Mouse (Mus musculus) heart, embryonic 12.5 days (tissue): ENCODE results near the gene Lct. TPM values are rescaled to one million over a fixed set of nuclear protein-coding genes. Genes with fewer than 3 reads are reported as not detected.
"Not testable (repeated sequence)": the region's sequence is repeated elsewhere in the genome, so short reads cannot be mapped to it uniquely, and the experiment has no call there.

Experiments used
- ATAC-seq: fragments of 200-750 bp; cut with Nextera tagmentation; 2 replicates; pipeline ENCODE4 v1.8.0; 2017; ENCODE audit warnings: moderate TSS enrichment, moderate library complexity; ENCODE audit not compliant: insufficient number of reproducible peaks, low FRiP score
- H3K27ac ChIP-seq: fragments of 300-500 bp; sonication (generic); 2 replicates; pipeline ENCODE4 v1.5.1; 2016; ENCODE audit warnings: mild to moderate bottlenecking, moderate library complexity; ENCODE audit not compliant: poor library complexity, severe bottlenecking
- H3K27me3 ChIP-seq: fragments of 300-500 bp; sonication (generic); replicated peaks from 2 replicates; pipeline ENCODE4 v1.6.1; 2016; ENCODE audit warnings: mild to moderate bottlenecking, moderate library complexity
- H3K36me3 ChIP-seq: fragments of 300-500 bp; sonication (generic); 2 replicates; pipeline ENCODE4 v1.6.1; 2016; ENCODE audit warnings: mild to moderate bottlenecking, moderate library complexity
- H3K4me1 ChIP-seq: fragments of 300-500 bp; sonication (generic); replicated peaks from 2 replicates; pipeline ENCODE4 v1.6.1; 2016; ENCODE audit warnings: mild to moderate bottlenecking
- H3K4me2 ChIP-seq: fragments of 300-500 bp; sonication (generic); 2 replicates; pipeline ENCODE4 v1.6.1; 2016; ENCODE audit warnings: mild to moderate bottlenecking, moderate library complexity
- H3K4me3 ChIP-seq: fragments of 300-500 bp; sonication (generic); 2 replicates; pipeline ENCODE4 v1.5.1; 2016; ENCODE audit warnings: mild to moderate bottlenecking
- H3K9ac ChIP-seq: fragments of 300-500 bp; sonication (generic); 2 replicates; pipeline ENCODE4 v1.6.1; 2016; ENCODE audit warnings: mild to moderate bottlenecking, moderate library complexity
- H3K9me3 ChIP-seq: fragments of 300-500 bp; sonication (generic); replicated peaks from 2 replicates; pipeline ENCODE4 v1.6.1; 2016; ENCODE audit warnings: mild to moderate bottlenecking, moderate library complexity
- WGBS: fragments of 180-500 bp; shearing (Covaris S2); methylation state at CpG from one replicate; pipeline ENCODE4 v1.1.7; 2016; 5-methylcytosine and 5-hydroxymethylcytosine counted together
- polyA plus RNA-seq: library from polyadenylated mRNA; unstranded; fragments of >200 nt; fragmentation: Nextera tagmentation; extraction: Ambion mirVana; gene quantifications from 2 replicates; pipeline ENCODE4 v1.2.1, GENCODE M21; 2016

The Lct gene
- polyA plus RNA-seq, 1 experiment from 2014 or later = 0.10 TPM

DNA sequence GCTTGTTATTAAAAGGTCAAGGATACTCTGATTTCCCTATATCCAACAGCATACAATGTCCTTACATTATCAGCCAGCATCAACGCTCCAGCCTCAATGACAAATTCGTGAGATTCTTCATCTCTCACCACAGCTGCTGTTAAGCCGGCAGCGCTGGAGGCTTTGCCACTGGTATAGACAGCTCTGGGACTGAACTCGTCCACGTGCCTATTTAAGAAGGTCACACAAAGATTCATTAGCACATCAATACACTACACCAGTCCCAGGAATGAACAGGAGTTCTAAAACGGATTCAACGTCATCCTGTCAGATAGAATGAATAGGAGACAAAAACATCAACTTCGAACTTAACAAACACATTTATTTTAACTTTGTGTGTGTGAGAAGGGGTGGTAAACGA is 16.1 kb upstream of the Lct start:
- Histone ChIP-seq H3K4me2 (no peak overlapping the region), H3K9ac (no peak overlapping the region), H3K27me3 (no peaks in the 10 kb centered on the region), H3K4me1 (no peaks in the 10 kb centered on the region), H3K4me3 (no peak overlapping the region), H3K36me3 (peaks cover 85% of the 10 kb centered on the region), H3K27ac (no peak overlapping the region), H3K9me3 (no peaks in the 10 kb centered on the region)
- 89% methylated on average over 10 of the region's 10 CpGs for WGBS
- ATAC-seq = no peak

DNA sequence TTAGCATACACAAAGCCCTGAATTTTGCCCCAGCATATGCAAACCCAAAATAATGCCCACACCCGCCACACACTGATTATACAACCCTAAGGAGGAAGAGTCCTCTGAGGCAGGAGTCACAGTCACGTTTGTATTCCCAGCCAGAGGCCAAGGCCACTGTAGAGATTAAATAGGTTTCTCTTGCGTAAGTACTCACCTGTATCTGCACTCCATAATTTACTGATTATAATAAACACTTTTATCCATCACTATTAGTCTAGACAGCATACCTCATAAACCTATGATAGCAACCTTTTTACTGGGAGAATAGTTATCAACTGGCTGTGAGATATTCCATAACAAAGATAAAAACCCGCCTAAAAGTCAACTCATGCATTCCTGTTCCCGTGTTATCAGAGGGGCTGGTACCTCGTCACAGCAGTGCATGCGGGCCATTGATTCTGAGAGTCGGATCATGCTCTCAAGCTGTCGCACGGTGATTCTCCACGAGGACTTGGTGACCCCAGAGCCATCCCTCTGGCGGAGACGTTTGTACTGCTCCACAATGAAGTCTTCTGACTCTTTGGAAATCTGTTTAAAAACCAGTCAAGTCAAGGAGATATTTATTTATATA is 9.7 kb upstream of the Lct start:
- H3K27ac ChIP-seq = no peak overlapping the region
- H3K4me3 ChIP-seq = no peak overlapping the region
- no peaks in the 10 kb centered on the region for H3K4me1 ChIP-seq
- no peaks in the 10 kb centered on the region for H3K9me3 ChIP-seq
- peaks cover 82% of the 10 kb centered on the region for H3K36me3 ChIP-seq
- 67% methylated on average over 13 of the region's 13 CpGs for WGBS
- no peaks in the 10 kb centered on the region for H3K27me3 ChIP-seq
- no peak overlapping the region for H3K4me2 ChIP-seq
- H3K9ac ChIP-seq = no peak overlapping the region
- no peak for ATAC-seq

DNA sequence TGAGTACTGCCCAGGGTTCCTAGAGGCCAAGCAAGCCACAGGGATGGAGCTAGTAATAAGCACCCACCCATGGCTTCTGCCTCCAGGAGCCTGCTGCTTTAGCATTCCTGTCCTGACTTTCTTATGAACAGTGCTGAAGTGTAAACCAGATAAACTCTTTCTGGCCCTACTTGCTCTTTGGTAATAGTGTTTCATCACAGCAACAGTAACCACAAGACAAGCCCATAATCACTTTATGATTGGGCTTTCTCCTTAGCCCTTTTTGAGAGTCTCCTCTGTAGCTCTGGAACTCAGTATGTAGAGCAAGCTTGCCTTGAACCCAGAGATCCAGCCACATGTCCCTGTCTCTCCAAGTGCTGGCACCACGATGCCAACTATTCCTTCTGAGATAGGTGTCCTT is 2.2 kb upstream of the Lct start:
- Histone ChIP-seq H3K36me3 (peaks cover 77% of the 10 kb centered on the region), H3K9me3 (no peaks in the 10 kb centered on the region)
- WGBS = 94% methylated on average over 1 of the region's 1 CpGs

DNA sequence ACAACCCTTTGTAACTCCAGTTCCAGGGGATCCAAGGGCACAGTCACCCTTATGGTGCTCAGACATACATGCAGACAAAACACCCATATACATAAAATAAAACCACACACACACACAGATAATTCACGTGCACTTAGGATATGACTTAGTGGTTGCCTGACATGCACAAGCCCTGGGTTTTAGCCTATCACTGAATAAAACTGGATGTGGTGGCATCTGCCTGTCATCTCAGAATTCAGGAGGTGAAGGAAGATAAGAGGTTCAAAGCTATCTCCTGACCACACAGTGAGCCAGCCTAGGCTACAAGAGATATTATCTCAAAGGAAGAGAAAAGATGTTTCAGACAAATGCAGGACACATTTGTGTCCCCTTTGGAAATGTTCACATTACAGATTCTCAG is 953 bp downstream of the Lct start:
- WGBS = 79% methylated on average over 1 of the region's 1 CpGs
- H3K36me3 ChIP-seq = peaks cover 51% of the 10 kb centered on the region

More for the DNA sequence above, 2.2 kb upstream of the Lct start:
- Histone ChIP-seq H3K9ac (no peak overlapping the region), H3K4me1 (no peaks in the 10 kb centered on the region), H3K4me3 (no peak overlapping the region), H3K27me3 (no peaks in the 10 kb centered on the region), H3K4me2 (no peak overlapping the region), H3K27ac (no peak overlapping the region)
- no peak for ATAC-seq

DNA sequence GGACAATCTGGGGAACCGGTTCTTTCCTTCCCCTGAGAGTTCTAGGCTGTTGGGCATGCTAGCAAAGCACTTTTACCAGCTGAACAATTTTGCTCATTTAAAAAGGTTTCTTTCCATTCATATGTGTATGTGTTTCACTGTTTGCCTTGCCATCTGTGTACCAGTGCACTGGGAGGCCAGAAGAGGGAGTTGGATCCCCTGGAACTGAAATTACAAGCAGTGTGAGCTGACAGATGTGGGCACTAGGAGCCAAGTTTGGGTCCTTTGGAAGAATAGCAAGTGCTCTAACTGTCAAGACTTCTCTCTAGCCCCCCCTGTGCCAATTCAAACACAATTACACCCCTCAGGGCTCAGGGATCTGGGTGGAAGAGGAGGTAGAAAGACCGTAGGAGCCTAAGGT is 3.3 kb downstream of the Lct start:
- H3K9me3 ChIP-seq = no peaks in the 10 kb centered on the region
- H3K27me3 ChIP-seq = no peaks in the 10 kb centered on the region
- H3K9ac ChIP-seq = no peak overlapping the region
- no peak for ATAC-seq
- no peak overlapping the region for H3K4me3 ChIP-seq
- no peak overlapping the region for H3K27ac ChIP-seq
- H3K36me3 ChIP-seq = peaks cover 27% of the 10 kb centered on the region
- H3K4me2 ChIP-seq = no peak overlapping the region
- peaks cover 13% of the 10 kb centered on the region for H3K4me1 ChIP-seq
- 85% methylated on average over 2 of the region's 2 CpGs for WGBS

More for the DNA sequence above, 953 bp downstream of the Lct start:
- Histone ChIP-seq H3K27ac (no peak overlapping the region), H3K4me3 (no peak overlapping the region), H3K4me1 (peaks cover 13% of the 10 kb centered on the region), H3K9ac (no peak overlapping the region), H3K4me2 (no peak overlapping the region), H3K27me3 (no peaks in the 10 kb centered on the region), H3K9me3 (no peaks in the 10 kb centered on the region)
- no peak for ATAC-seq

DNA sequence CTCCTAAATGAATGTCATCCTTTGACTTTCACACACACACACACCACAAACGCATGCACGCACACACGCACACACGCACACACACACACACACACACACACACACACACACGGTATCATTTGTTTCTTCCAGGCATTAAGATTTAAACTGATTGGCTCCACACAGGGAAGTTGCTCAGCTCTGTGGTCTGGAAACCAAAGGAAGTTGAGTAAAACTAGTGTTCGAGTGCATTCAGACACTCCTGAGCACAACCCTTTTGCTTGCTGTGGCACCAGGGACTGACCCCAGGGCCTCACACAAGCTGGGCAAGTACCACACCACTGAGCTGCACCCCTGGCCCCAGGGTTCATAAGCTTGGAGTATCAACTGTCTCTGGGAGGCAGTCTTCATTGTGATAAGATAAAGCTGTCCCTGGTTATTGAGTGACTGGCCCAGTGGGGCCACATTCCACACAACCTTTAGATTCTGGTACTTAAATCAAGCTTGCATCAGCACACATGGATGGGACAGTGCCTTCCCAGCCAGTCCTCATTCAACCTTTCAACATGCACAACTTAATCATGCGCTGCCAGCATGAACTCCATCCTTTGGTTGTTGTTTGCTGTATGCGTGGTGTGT is 5.0 kb downstream of the Lct start:
- Histone ChIP-seq H3K27ac (no peak overlapping the region), H3K4me1 (peaks cover 13% of the 10 kb centered on the region), H3K9ac (no peak overlapping the region), H3K9me3 (no peaks in the 10 kb centered on the region), H3K4me2 (no peak overlapping the region), H3K27me3 (no peaks in the 10 kb centered on the region), H3K4me3 (no peak overlapping the region), H3K36me3 (peaks cover 19% of the 10 kb centered on the region)
- no peak for ATAC-seq
- 72% methylated on average over 8 of the region's 8 CpGs for WGBS

DNA sequence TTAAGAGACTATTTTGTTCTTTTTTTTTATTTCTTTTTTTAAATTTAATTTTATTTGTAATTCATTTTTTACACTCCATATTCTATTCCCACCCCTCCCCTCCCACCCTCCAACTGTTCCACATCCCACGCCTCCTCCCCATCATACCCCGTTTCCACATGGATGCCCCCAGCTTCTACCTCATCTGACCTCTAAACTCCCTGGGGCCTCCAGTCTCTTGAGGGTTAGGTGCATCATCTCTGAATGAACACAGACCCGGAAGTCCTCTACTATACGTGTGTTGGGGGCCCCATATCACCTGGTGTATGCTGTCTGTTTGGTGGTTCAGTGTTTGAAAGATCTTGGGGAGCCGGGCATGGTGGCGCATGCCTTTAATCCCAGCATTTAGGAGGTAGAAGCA is 8.9 kb downstream of the Lct start:
- H3K27ac ChIP-seq, H3K4me2 ChIP-seq, H3K4me3 ChIP-seq, H3K9me3 ChIP-seq, H3K36me3 ChIP-seq, H3K27me3 ChIP-seq, H3K9ac ChIP-seq, ATAC-seq: not testable (repeated sequence)
- H3K4me1 ChIP-seq = peaks cover 13% of the 10 kb centered on the region
- 85% methylated on average over 6 of the region's 6 CpGs for WGBS

DNA sequence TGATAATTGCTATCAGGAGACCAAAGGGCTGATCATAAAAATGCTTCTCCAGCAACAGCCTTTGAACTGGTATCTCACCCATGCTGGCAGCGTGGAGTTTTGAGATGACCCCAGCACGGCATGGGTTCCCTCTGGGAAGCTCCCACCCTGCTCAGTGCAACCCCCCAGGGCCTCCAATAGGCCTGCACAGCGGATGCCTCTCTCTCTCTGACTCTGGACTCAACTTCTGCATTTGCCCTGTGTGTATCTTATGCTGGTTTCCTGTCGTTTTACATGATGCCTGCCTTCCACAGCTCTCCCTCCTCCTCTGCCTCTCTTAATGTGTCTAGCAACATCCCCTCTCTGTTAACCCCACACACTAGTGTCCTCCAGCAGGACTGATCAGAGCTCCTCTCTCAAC is 13.5 kb downstream of the Lct start:
- no peak for ATAC-seq
- no peaks in the 10 kb centered on the region for H3K36me3 ChIP-seq
- WGBS = 55% methylated on average over 4 of the region's 4 CpGs
- H3K4me3 ChIP-seq = no peak overlapping the region
- no peak overlapping the region for H3K4me2 ChIP-seq
- no peak overlapping the region for H3K9ac ChIP-seq
- no peaks in the 10 kb centered on the region for H3K9me3 ChIP-seq
- H3K4me1 ChIP-seq = no peaks in the 10 kb centered on the region
- H3K27me3 ChIP-seq = no peaks in the 10 kb centered on the region
- H3K27ac ChIP-seq = no peak overlapping the region

DNA sequence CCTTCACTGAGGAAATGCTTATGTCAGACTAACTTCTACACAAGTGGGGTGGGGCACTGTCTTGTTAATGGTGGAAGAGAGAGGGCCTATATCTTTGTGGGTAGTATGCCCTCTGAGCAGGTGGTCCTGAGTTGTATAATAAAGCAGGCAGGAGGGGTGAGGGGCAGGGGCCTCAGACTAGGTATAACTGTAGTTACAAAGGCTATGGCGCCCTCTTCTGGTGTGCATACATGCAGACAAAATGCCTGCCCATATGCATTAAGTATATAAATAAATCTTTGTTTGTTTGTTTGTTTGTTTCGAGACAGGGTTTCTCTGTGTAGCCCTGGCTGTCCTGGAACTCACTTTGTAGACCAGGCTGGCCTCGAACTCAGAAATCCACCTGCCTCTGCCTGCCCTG is 19.1 kb downstream of the Lct start:
- ATAC-seq = no peak
- H3K4me2 ChIP-seq = no peak overlapping the region
- H3K36me3 ChIP-seq = no peaks in the 10 kb centered on the region
- no peak overlapping the region for H3K4me3 ChIP-seq
- WGBS = 64% methylated on average over 3 of the region's 3 CpGs
- no peaks in the 10 kb centered on the region for H3K27me3 ChIP-seq
- H3K4me1 ChIP-seq = no peaks in the 10 kb centered on the region
- no peaks in the 10 kb centered on the region for H3K9me3 ChIP-seq
- H3K9ac ChIP-seq = no peak overlapping the region
- no peak overlapping the region for H3K27ac ChIP-seq

DNA sequence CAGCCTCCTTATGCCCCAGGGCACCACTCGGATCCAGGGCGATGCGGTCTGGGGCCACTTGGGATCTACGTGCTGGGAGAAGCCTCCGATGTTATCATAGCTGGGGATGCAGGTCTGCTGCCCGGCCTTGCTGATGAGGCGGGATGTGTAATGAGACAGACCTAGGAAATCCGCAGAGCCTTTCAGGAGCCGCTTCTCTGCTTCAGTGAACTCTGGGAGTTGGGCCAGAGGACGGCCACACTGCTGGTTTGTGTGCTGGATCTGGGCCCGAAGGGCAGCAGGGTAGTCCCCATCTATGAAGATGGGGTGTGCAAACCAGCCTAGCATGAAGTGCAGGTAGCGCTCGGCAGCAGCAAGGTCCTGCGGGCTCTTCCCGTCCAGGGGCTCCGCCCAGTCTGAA is 24.2 kb downstream of the Lct start:
- H3K27me3 ChIP-seq = no peaks in the 10 kb centered on the region
- no peak overlapping the region for H3K4me3 ChIP-seq
- no peak for ATAC-seq
- H3K4me2 ChIP-seq = no peak overlapping the region
- H3K36me3 ChIP-seq = no peaks in the 10 kb centered on the region
- no peaks in the 10 kb centered on the region for H3K4me1 ChIP-seq
- H3K27ac ChIP-seq = no peak overlapping the region
- no peaks in the 10 kb centered on the region for H3K9me3 ChIP-seq
- H3K9ac ChIP-seq = no peak overlapping the region
- 83% methylated on average over 16 of the region's 16 CpGs for WGBS

DNA sequence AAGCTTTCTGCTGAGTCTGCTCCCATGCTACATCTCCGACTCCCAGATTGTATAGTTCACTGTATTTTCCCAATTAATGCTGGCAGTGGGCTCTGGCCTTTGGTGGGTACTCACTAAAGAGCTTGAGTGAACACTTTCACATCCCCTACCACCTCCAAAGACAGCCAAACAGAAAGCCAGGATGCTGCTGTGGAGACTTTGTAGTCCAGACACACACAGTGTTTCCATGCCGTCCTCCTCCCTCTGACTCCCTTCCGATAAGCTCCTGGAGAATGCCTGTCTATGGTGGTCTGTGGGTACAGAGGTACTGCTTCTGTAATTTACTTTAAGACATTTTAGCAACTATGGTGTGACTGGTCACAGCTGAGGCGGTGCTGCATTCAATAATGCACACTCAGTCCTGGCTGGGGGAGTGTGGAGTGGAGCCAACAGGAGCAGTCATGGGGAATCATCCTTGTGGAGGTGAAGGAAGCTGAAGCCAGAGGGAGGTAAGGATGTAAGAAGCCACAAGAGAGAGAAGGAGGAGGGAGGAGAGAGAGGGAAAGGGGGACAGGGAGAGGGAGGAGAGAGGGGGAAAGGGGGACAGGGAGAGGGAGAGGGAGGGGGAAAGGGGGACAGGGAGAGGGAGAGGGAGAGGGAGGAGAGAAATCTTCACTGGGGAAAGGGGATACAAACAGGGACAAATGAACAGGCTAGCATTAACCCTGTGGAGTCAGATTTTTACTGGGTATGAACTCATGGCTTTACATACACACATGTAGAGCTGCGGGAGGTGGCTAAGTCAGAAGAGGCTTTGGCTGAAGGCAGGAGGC is 32.2 kb downstream of the Lct start:
- no peak for ATAC-seq
- H3K9ac ChIP-seq = no peak overlapping the region
- H3K4me3 ChIP-seq = no peak overlapping the region
- no peak overlapping the region for H3K4me2 ChIP-seq
- no peaks in the 10 kb centered on the region for H3K4me1 ChIP-seq
- H3K36me3 ChIP-seq = no peaks in the 10 kb centered on the region
- H3K27me3 ChIP-seq = no peaks in the 10 kb centered on the region
- 72% methylated on average over 5 of the region's 5 CpGs for WGBS
- no peaks in the 10 kb centered on the region for H3K9me3 ChIP-seq
- H3K27ac ChIP-seq = no peak overlapping the region
